Mouse (Mus musculus): ENCODE data around the gene Npdc1. TPM values are rescaled to one million over a fixed set of nuclear protein-coding genes. Genes with fewer than 3 reads are reported as not detected.
A peak's percentile ranks its signal among the peaks of the same experiment; 100 is the strongest.

The Npdc1 gene
- total RNA-seq, 1 experiment from 2014 or later, result not detected

GRCm38 (mm10) chr2:25426721-25427191, 27.6 kb downstream of the Npdc1 start:
- ATAC-seq (replicated peaks; ENCODE audit: insufficient number of reproducible peaks, low FRiP score, low TSS enrichment, poor library complexity, severe bottlenecking), result peak; percentile 31

- ATAC-seq (replicated peaks; ENCODE audit: insufficient number of reproducible peaks, low FRiP score, low TSS enrichment, poor library complexity, severe bottlenecking), result no peak
These were observed 28.1 kb downstream of the Npdc1 start for GRCm38 (mm10) chr2:25427256-25427655.

- peak; percentile 32 for ATAC-seq (replicated peaks; ENCODE audit: insufficient number of reproducible peaks, low FRiP score, low TSS enrichment, poor library complexity, severe bottlenecking)
These were observed 29.5 kb downstream of the Npdc1 start, which contains the start of gene Abca2 for GRCm38 (mm10) chr2:25428442-25429236. Gene Abca2 (plus strand): TSS chr2:25428703.

GRCm38 (mm10) chr2:25429435-25430180, 30.5 kb downstream of the Npdc1 start:
- ATAC-seq (replicated peaks; ENCODE audit: insufficient number of reproducible peaks, low FRiP score, low TSS enrichment, poor library complexity, severe bottlenecking), result no peak

- no peak for ATAC-seq (replicated peaks; ENCODE audit: insufficient number of reproducible peaks, low FRiP score, low TSS enrichment, poor library complexity, severe bottlenecking)
These were observed 31.5 kb downstream of the Npdc1 start for GRCm38 (mm10) chr2:25430395-25431233.

GRCm38 (mm10) chr2:25431308-25431855, 32.2 kb downstream of the Npdc1 start:
- no peak for ATAC-seq (replicated peaks; ENCODE audit: insufficient number of reproducible peaks, low FRiP score, low TSS enrichment, poor library complexity, severe bottlenecking)

- ATAC-seq (replicated peaks; ENCODE audit: insufficient number of reproducible peaks, low FRiP score, low TSS enrichment, poor library complexity, severe bottlenecking), result no peak
These were observed 33.4 kb downstream of the Npdc1 start for GRCm38 (mm10) chr2:25432326-25433098.

DNA sequence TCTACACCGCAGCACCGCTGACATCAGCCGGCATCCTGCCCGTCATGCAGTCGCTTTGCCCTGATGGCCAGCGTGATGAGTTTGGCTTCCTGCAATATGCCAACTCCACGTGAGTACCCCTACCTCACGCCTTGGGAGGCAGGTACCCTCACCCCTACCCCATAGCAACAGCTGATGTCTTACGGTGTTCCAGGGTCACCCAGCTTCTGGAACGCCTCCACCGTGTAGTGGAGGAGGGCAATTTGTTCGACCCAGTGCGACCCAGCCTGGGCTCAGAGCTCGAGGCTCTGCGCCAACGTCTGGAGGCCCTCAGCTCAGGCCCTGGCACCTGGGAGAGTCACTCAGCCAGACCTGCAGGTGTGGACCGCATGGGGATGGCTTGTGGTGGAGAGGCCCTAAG, 34.0 kb downstream of the Npdc1 start:
- ATAC-seq (replicated peaks; ENCODE audit: insufficient number of reproducible peaks, low FRiP score, low TSS enrichment, poor library complexity, severe bottlenecking), result no peak

DNA sequence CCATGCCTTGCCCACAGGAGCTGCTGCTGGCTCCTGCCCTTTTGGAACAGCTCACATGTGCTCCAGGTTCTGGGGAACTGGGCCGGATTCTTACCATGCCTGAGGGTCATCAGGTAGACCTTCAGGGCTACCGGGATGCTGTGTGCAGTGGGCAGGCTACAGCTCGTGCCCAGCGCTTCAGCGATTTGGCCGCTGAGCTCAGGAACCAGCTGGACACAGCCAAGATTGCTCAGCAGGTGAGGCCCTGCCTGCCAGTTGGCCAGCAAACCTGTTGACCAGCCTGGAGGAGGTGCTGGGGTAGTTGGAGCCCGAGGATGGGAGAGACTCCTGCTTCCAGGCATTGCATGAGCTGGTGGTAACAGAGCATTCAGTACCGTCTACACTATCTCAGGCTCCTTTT, 35.1 kb downstream of the Npdc1 start:
- no peak for ATAC-seq (replicated peaks; ENCODE audit: insufficient number of reproducible peaks, low FRiP score, low TSS enrichment, poor library complexity, severe bottlenecking)

GRCm38 (mm10) chr2:25436286-25436820, 37.2 kb downstream of the Npdc1 start:
- no peak for ATAC-seq (replicated peaks; ENCODE audit: insufficient number of reproducible peaks, low FRiP score, low TSS enrichment, poor library complexity, severe bottlenecking)

DNA sequence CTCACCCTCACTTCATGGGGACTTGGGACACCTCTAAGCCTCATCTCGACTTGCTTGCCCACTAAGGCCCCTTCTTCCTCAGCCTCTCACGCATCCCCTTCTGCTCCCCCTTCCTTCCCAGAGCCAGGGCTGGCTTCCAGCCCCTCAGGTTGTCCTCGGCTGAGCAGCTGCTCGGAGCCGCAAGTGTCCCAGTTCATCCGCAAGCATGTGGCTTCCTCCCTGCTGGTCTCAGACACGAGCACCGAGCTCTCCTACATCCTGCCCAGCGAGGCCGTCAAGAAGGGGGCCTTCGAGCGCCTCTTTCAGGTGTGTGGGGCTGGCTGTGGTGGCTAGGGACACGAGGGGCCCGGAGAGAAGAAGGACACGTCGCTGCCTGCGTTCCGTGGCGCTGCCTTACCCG, 41.9 kb downstream of the Npdc1 start:
- ATAC-seq (replicated peaks; ENCODE audit: insufficient number of reproducible peaks, low FRiP score, low TSS enrichment, poor library complexity, severe bottlenecking), result no peak

DNA sequence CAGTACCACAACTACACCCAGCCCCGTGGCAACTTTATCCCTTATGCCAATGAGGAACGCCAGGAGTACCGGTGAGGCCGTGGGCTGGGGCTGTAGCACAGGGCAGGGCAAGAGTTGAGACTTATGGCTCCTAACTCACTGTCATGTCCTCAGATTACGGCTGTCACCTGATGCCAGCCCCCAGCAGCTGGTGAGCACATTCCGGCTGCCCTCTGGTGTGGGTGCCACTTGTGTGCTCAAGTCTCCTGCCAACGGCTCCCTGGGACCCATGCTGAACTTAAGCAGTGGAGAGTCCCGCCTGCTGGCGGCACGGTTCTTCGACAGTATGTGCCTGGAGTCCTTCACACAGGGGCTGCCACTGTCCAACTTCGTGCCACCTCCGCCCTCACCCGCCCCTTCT, 43.5 kb downstream of the Npdc1 start:
- no peak for ATAC-seq (replicated peaks; ENCODE audit: insufficient number of reproducible peaks, low FRiP score, low TSS enrichment, poor library complexity, severe bottlenecking)

GRCm38 (mm10) chr2:25450853-25451647, 51.9 kb downstream of the Npdc1 start:
- ATAC-seq (replicated peaks; ENCODE audit: insufficient number of reproducible peaks, low FRiP score, low TSS enrichment, poor library complexity, severe bottlenecking), result no peak

- ATAC-seq (replicated peaks; ENCODE audit: insufficient number of reproducible peaks, low FRiP score, low TSS enrichment, poor library complexity, severe bottlenecking), result no peak
These were observed 53.8 kb downstream of the Npdc1 start for GRCm38 (mm10) chr2:25452951-25453350.

GRCm38 (mm10) chr2:25456205-25456953, 57.2 kb downstream of the Npdc1 start, which contains the start of gene Clic3:
Gene Clic3 (plus strand): TSS chr2:25456838.
- no peak for ATAC-seq (replicated peaks; ENCODE audit: insufficient number of reproducible peaks, low FRiP score, low TSS enrichment, poor library complexity, severe bottlenecking)
